Mouse (Mus musculus): ENCODE data around the gene Emid1. TPM values are rescaled to one million over a fixed set of nuclear protein-coding genes. Genes with fewer than 3 reads are reported as not detected.

The Emid1 gene
- polyA plus RNA-seq (2012; rRNA removed), result 13.3 and 18.7 TPM in 2 replicates

- TF ChIP-seq CTCF (IDR thresholded peaks at IDR 0.05; ENCODE audit: borderline replicate concordance, insufficient read depth, low read depth, low read length) (no peak), POLR2A (IDR thresholded peaks at IDR 0.05; ENCODE audit: borderline replicate concordance, insufficient read depth, low read length) (no peak)
- Histone ChIP-seq H3K27ac (ENCODE audit: insufficient read depth, low read length) (no peak within 1 kb of the TSS), H3K4me1 (ENCODE audit: control insufficient read depth, insufficient read depth, low read length) (peaks cover 28% of the 10 kb centered on the region), H3K4me3 (replicated peaks; ENCODE audit: insufficient read depth, low read depth, low read length) (peak within 1 kb of the TSS; percentile 39), H3K27me3 (ENCODE audit: control insufficient read depth, insufficient read depth, low read length) (no peaks in the 10 kb centered on the region; the same call in 1 of the 2 replicates)
- WGBS, result 4% methylated on average over 52 of the region's 53 CpGs
- DNase-seq, result no peak
These were observed at the start of gene Emid1 for GRCm38 (mm10) chr11:5151680-5152337. Gene Emid1, minus strand, starts transcription at chr11:5152257.

DNA sequence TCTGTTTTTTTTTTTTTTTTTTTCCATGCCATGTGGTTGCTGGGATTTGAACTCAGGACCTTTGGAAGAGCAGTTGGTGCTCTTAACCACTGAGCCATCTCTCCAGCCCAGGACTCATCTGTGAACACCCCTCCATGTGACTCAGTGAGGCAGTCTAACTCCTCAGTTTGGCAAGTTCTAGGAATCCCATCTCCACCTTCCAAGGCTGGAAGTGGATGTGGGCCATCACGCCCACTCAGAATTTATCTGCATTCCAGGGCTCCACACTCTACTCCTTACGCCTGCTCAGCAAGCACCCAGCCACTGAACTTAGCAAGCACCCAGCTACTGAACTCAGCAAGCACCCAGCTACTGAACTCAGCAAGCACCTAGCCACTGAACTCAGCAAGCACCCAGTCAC, 47.8 kb upstream of the Emid1 start:
- TF ChIP-seq CTCF (IDR thresholded peaks at IDR 0.05; ENCODE audit: borderline replicate concordance, insufficient read depth, low read depth, low read length), result no peak
- no peak for TF ChIP-seq POLR2A (IDR thresholded peaks at IDR 0.05; ENCODE audit: borderline replicate concordance, insufficient read depth, low read length)
- H3K27me3 ChIP-seq (ENCODE audit: control insufficient read depth, insufficient read depth, low read length), result no peaks in the 10 kb centered on the region
- H3K27ac ChIP-seq (ENCODE audit: insufficient read depth, low read length), result no peak overlapping the region
- H3K4me3 ChIP-seq (replicated peaks; ENCODE audit: insufficient read depth, low read depth, low read length), result no peak overlapping the region
- 95% methylated on average over 2 of the region's 2 CpGs for WGBS
- DNase-seq, result no peak
- no peaks in the 10 kb centered on the region for H3K4me1 ChIP-seq (ENCODE audit: control insufficient read depth, insufficient read depth, low read length)

- Histone ChIP-seq H3K27ac (ENCODE audit: insufficient read depth, low read length) (no peak overlapping the region), H3K4me3 (replicated peaks; ENCODE audit: insufficient read depth, low read depth, low read length) (no peak overlapping the region), H3K4me1 (ENCODE audit: control insufficient read depth, insufficient read depth, low read length) (peaks cover 4% of the 10 kb centered on the region; the same call in 1 of the 2 replicates), H3K27me3 (ENCODE audit: control insufficient read depth, insufficient read depth, low read length) (no peaks in the 10 kb centered on the region)
- TF ChIP-seq POLR2A (IDR thresholded peaks at IDR 0.05; ENCODE audit: borderline replicate concordance, insufficient read depth, low read length), result no peak
- TF ChIP-seq CTCF (IDR thresholded peaks at IDR 0.05; ENCODE audit: borderline replicate concordance, insufficient read depth, low read depth, low read length), result no peak
- 68% methylated on average over 5 of the region's 5 CpGs for WGBS
- DNase-seq, result no peak
These were observed 45.0 kb upstream of the Emid1 start for GRCm38 (mm10) chr11:5197068-5197467.

DNA sequence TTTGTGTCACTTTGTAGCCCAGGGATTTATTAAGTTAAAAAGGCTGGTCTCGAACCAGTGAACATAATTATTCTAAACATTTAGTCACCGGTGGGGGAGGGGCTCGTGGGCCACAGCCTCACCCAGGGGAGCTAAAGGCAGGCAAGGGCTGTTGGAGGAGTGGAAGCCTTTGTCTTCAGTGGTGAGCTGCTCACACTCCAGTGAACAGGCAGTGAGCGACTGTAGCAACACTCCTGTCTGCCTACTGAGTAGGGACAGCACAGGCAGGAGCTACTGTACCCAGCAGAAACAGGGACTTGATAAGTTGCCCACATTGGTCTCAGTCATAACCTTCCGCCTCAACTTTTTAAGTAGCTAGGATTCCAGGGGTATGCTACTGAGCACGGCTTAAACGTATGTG, 44.5 kb upstream of the Emid1 start:
- no peak overlapping the region for H3K4me3 ChIP-seq (replicated peaks; ENCODE audit: insufficient read depth, low read depth, low read length)
- WGBS, result 68% methylated on average over 7 of the region's 7 CpGs
- no peak overlapping the region for H3K27ac ChIP-seq (ENCODE audit: insufficient read depth, low read length)
- no peak for DNase-seq
- peaks cover 4% of the 10 kb centered on the region; the same call in 1 of the 2 replicates for H3K4me1 ChIP-seq (ENCODE audit: control insufficient read depth, insufficient read depth, low read length)
- no peak for TF ChIP-seq POLR2A (IDR thresholded peaks at IDR 0.05; ENCODE audit: borderline replicate concordance, insufficient read depth, low read length)
- no peak for TF ChIP-seq CTCF (IDR thresholded peaks at IDR 0.05; ENCODE audit: borderline replicate concordance, insufficient read depth, low read depth, low read length)
- H3K27me3 ChIP-seq (ENCODE audit: control insufficient read depth, insufficient read depth, low read length), result no peaks in the 10 kb centered on the region

GRCm38 (mm10) chr11:5193576-5193881, 41.5 kb upstream of the Emid1 start:
- 62% methylated on average over 1 of the region's 1 CpGs for WGBS
- no peak for DNase-seq

DNA sequence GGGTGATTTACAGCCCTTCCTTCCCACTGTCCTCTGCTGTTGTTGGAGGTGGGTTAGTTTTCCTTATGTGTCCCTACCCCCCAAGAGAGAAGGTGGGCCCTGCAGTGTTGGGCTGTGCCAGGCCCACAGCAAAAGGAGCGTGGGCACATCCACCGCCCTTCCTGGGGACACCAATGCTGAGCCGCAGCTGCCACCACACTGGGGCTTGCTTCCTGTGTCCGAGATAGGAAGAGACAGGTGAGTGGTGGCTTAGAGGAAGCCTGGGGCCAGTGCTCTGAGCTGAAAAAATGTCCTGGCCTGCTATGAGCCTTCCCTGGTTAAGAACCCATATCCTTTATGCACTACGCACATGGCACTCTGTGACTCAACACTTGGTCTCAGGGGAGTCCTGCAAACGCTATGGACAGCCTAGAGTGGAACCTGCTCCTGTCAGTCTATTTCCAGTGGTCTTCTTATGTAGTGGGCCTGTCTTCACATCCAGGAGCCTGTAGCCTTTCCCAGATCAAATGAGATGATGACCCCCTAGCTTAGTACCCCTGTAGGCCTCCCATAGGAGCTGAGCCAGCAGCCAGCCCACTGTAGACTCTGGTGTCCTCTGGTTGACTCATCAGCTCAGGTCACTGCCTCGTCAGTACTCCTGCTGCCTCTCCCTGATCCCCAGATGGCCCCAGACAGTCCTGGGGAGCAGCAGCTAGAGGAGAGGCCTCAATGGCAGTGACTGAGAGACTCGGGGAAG, 41.0 kb upstream of the Emid1 start:
- Histone ChIP-seq H3K4me3 (replicated peaks; ENCODE audit: insufficient read depth, low read depth, low read length) (no peak overlapping the region), H3K4me1 (ENCODE audit: control insufficient read depth, insufficient read depth, low read length) (peaks cover 4% of the 10 kb centered on the region; the same call in 1 of the 2 replicates), H3K27me3 (ENCODE audit: control insufficient read depth, insufficient read depth, low read length) (no peaks in the 10 kb centered on the region), H3K27ac (ENCODE audit: insufficient read depth, low read length) (no peak overlapping the region)
- 77% methylated on average over 8 of the region's 8 CpGs for WGBS
- DNase-seq, result no peak
- TF ChIP-seq CTCF (IDR thresholded peaks at IDR 0.05; ENCODE audit: borderline replicate concordance, insufficient read depth, low read depth, low read length) (no peak), POLR2A (IDR thresholded peaks at IDR 0.05; ENCODE audit: borderline replicate concordance, insufficient read depth, low read length) (no peak)

More at GRCm38 (mm10) chr11:5193576-5193881, 41.5 kb upstream of the Emid1 start:
- peaks cover 4% of the 10 kb centered on the region; the same call in 1 of the 2 replicates for H3K4me1 ChIP-seq (ENCODE audit: control insufficient read depth, insufficient read depth, low read length)
- TF ChIP-seq POLR2A (IDR thresholded peaks at IDR 0.05; ENCODE audit: borderline replicate concordance, insufficient read depth, low read length), result no peak
- TF ChIP-seq CTCF (IDR thresholded peaks at IDR 0.05; ENCODE audit: borderline replicate concordance, insufficient read depth, low read depth, low read length), result no peak
- no peak overlapping the region for H3K4me3 ChIP-seq (replicated peaks; ENCODE audit: insufficient read depth, low read depth, low read length)
- H3K27me3 ChIP-seq (ENCODE audit: control insufficient read depth, insufficient read depth, low read length), result no peaks in the 10 kb centered on the region
- H3K27ac ChIP-seq (ENCODE audit: insufficient read depth, low read length), result no peak overlapping the region

- TF ChIP-seq CTCF (IDR thresholded peaks at IDR 0.05; ENCODE audit: borderline replicate concordance, insufficient read depth, low read depth, low read length) (no peak), POLR2A (IDR thresholded peaks at IDR 0.05; ENCODE audit: borderline replicate concordance, insufficient read depth, low read length) (no peak)
- 34% methylated on average over 9 of the region's 9 CpGs for WGBS
- H3K27me3 ChIP-seq (ENCODE audit: control insufficient read depth, insufficient read depth, low read length), result no peaks in the 10 kb centered on the region
- H3K27ac ChIP-seq (ENCODE audit: insufficient read depth, low read length), result no peak overlapping the region
- H3K4me1 ChIP-seq (ENCODE audit: control insufficient read depth, insufficient read depth, low read length), result peaks cover 4% of the 10 kb centered on the region; the same call in 1 of the 2 replicates
- H3K4me3 ChIP-seq (replicated peaks; ENCODE audit: insufficient read depth, low read depth, low read length), result no peak overlapping the region
- DNase-seq, result peak in 1 of 2 experiments; percentile 10
These were observed 40.0 kb upstream of the Emid1 start for GRCm38 (mm10) chr11:5192084-5192516.
